In genomic region chr6:50969997-50970396, GRCm38 (mm10) we compare ENCODE assay signal across 18 mouse cellular contexts.
A peak's percentile ranks its signal among the peaks of the same experiment; 100 is the strongest.
DNase-seq lines count a peak whose midpoint lies in the region; ATAC-seq and TF ChIP-seq lines count a peak whose summit lies in the region.
"Had no signal": no experiment of that assay in that cellular context is flagged by ENCODE, and none has a peak within 500 bp of the region (broad histone marks: within the 10 kb centered on the region; RNA-seq: fewer than 3 reads in every experiment).

No protein-coding gene starts in this region.

- H3K36me3 ChIP-seq in kidney, embryonic 15.5 days = no peaks in the 10 kb centered on the region
- H3K36me3 ChIP-seq in embryonic facial prominence, embryonic 10.5 days (replicated peaks) = no peaks in the 10 kb centered on the region
- no peaks in the 10 kb centered on the region for H3K36me3 ChIP-seq in limb, embryonic 13.5 days
- H3K36me3 ChIP-seq: hindbrain, embryonic 12.5 days; liver, embryonic 12.5 days; midbrain, embryonic 13.5 days had no signal

- 14% methylated on average over 7 of the region's 7 CpGs for WGBS in kidney, embryonic 15.5 days
- 91% methylated on average over 7 of the region's 7 CpGs for WGBS in embryonic facial prominence, embryonic 10.5 days
- WGBS in limb, embryonic 13.5 days = 16% methylated on average over 7 of the region's 7 CpGs

- no peak for TF ChIP-seq CTCF in gastrocnemius, adult 2 months (IDR thresholded peaks at IDR 0.05)
- no peak for TF ChIP-seq CTCF in left cerebral cortex, adult 2 months (IDR thresholded peaks at IDR 0.05)

- H3K27me3 ChIP-seq in kidney, embryonic 15.5 days = no peaks in the 10 kb centered on the region
- no peaks in the 10 kb centered on the region for H3K27me3 ChIP-seq in embryonic facial prominence, embryonic 10.5 days (replicated peaks; ENCODE audit: low read depth, poor library complexity, severe bottlenecking)
- H3K27me3 ChIP-seq in limb, embryonic 13.5 days = peaks cover 5% of the 10 kb centered on the region; the same call in 1 of the 2 replicates
- H3K27me3 ChIP-seq: CH12.LX; liver, embryonic 12.5 days; midbrain, embryonic 13.5 days had no signal

- H3K27ac ChIP-seq in gastrocnemius, adult 2 months = peak overlapping the region; percentile 51
- peak overlapping the region; percentile 82 for H3K27ac ChIP-seq in kidney, embryonic 15.5 days
- peak overlapping the region; percentile 58 for H3K27ac ChIP-seq in embryonic facial prominence, embryonic 10.5 days (replicated peaks)
- peak overlapping the region; percentile 58 for H3K27ac ChIP-seq in limb, embryonic 13.5 days
- no peak overlapping the region for H3K27ac ChIP-seq in left cerebral cortex, adult 2 months
- H3K27ac ChIP-seq: hindbrain, embryonic 12.5 days; liver, embryonic 12.5 days; midbrain, embryonic 13.5 days had no signal

- no peak overlapping the region for H3K9ac ChIP-seq in kidney, embryonic 15.5 days
- H3K9ac ChIP-seq in limb, embryonic 13.5 days = no peak overlapping the region
- H3K9ac ChIP-seq: hindbrain, embryonic 12.5 days; liver, embryonic 12.5 days; midbrain, embryonic 13.5 days had no signal

- H3K4me2 ChIP-seq in kidney, embryonic 15.5 days = peak overlapping the region; percentile 25; the same call in 1 of the 2 replicates
- H3K4me2 ChIP-seq in limb, embryonic 13.5 days (replicated peaks) = peak overlapping the region; percentile 25; the same call in 1 of the 2 replicates
- H3K4me2 ChIP-seq: heart, embryonic 11.5 days; hindbrain, embryonic 12.5 days; liver, embryonic 12.5 days; midbrain, embryonic 13.5 days had no signal

- intact Hi-C loops in gastrocnemius, adult 2 months (cut with DNase I) = no loop called here
- intact Hi-C loops in left cerebral cortex, adult 2 months (cut with DNase I) = no loop called here

- no peak for DNase-seq in gastrocnemius, adult 2 months
- DNase-seq in gastrocnemius, adult 18-20 months (ENCODE audit: low spot score) = no peak
- no peak for DNase-seq in kidney, adult 18-20 months
- DNase-seq in embryonic facial prominence, embryonic 10.5 days (ENCODE audit: low spot score) = no peak
- DNase-seq in left cerebral cortex, adult 2 months (ENCODE audit: extremely low spot score in 1 of 2, low spot score in 2 of 2) = no peak
- DNase-seq: adrenal gland, adult 2 months; cerebellum, adult 9-11 months; gastrocnemius, postnatal 25 days; spleen, adult 18-20 months; thymus, postnatal 25 days had no signal

- H3K4me3 ChIP-seq in gastrocnemius, adult 2 months = no peak overlapping the region
- H3K4me3 ChIP-seq in kidney, embryonic 15.5 days (replicated peaks) = no peak overlapping the region
- H3K4me3 ChIP-seq in embryonic facial prominence, embryonic 10.5 days = no peak overlapping the region
- H3K4me3 ChIP-seq in limb, embryonic 13.5 days = no peak overlapping the region
- H3K4me3 ChIP-seq in left cerebral cortex, adult 2 months = no peak overlapping the region
- H3K4me3 ChIP-seq: hindbrain, embryonic 12.5 days; liver, embryonic 12.5 days; midbrain, embryonic 13.5 days had no signal

- peak; percentile 76 for ATAC-seq in kidney, embryonic 15.5 days (replicated peaks; ENCODE audit: low FRiP score)
- 0 out of 2 replicates have a peak, but pooled peaks have one; percentile 36 for ATAC-seq in limb, embryonic 13.5 days (ENCODE audit: low FRiP score, low read depth)
- ATAC-seq: inflammation-experienced regulatory T-cells, adult 6 months; liver, embryonic 12.5 days; midbrain, embryonic 13.5 days had no signal

- H3K4me1 ChIP-seq in kidney, embryonic 15.5 days = peaks cover 63% of the 10 kb centered on the region
- peaks cover 32% of the 10 kb centered on the region for H3K4me1 ChIP-seq in embryonic facial prominence, embryonic 10.5 days
- peaks cover 45% of the 10 kb centered on the region for H3K4me1 ChIP-seq in limb, embryonic 13.5 days
- H3K4me1 ChIP-seq: liver, embryonic 12.5 days; midbrain, embryonic 13.5 days had no signal

- H3K9me3 ChIP-seq in kidney, embryonic 15.5 days (replicated peaks) = no peaks in the 10 kb centered on the region
- no peaks in the 10 kb centered on the region for H3K9me3 ChIP-seq in embryonic facial prominence, embryonic 10.5 days
- H3K9me3 ChIP-seq in limb, embryonic 13.5 days = no peaks in the 10 kb centered on the region
- H3K9me3 ChIP-seq: hindbrain, embryonic 12.5 days; liver, embryonic 12.5 days; midbrain, embryonic 13.5 days had no signal
